Mouse (Mus musculus) forebrain, embryonic 14.5 days (tissue): Measurements from ENCODE around the gene Nfatc3. TPM values are rescaled to one million over a fixed set of nuclear protein-coding genes. Genes with fewer than 3 reads are reported as not detected.

ENCODE experiments used
- ATAC-seq: fragments of 200-750 bp; cut with Nextera tagmentation; 2 replicates; pipeline ENCODE4 v1.8.0; 2017; ENCODE audit warnings: mild to moderate bottlenecking, moderate library complexity
- DNase-seq: peaks from one replicate; pipeline ENCODE4 v3.0.0-alpha.2; 2015; ENCODE audit warnings: low spot score
- H3K27ac ChIP-seq: fragments of 300-500 bp; sonication (generic); 2 replicates; pipeline ENCODE4 v1.5.1; 2014; ENCODE audit warnings: low read depth, mild to moderate bottlenecking, control low read depth, low read length, moderate library complexity
- H3K27me3 ChIP-seq: fragments of 300-500 bp; sonication (generic); replicated peaks from 2 replicates; pipeline ENCODE4 v1.6.1; 2014; ENCODE audit warnings: low read length, control low read depth, mixed read lengths; ENCODE audit not compliant: control insufficient read depth, insufficient read depth
- H3K36me3 ChIP-seq: fragments of 300-500 bp; sonication (generic); 2 replicates; pipeline ENCODE4 v1.6.1; 2014; ENCODE audit warnings: low read length, control low read depth; ENCODE audit not compliant: control insufficient read depth, insufficient read depth
- H3K4me1 ChIP-seq: fragments of 300-500 bp; sonication (generic); 2 replicates; pipeline ENCODE4 v1.6.1; 2014; ENCODE audit warnings: antibody characterized with exemption, low read length, control low read depth; ENCODE audit not compliant: control insufficient read depth, insufficient read depth
- H3K4me2 ChIP-seq: fragments of 300-500 bp; sonication (generic); 2 replicates; pipeline ENCODE4 v1.6.1; 2014; ENCODE audit warnings: mild to moderate bottlenecking, control low read depth, low read length
- H3K4me3 ChIP-seq: fragments of 300-500 bp; sonication (generic); 2 replicates; pipeline ENCODE4 v1.5.1; 2014; ENCODE audit warnings: low read depth, low read length, control low read depth
- H3K9ac ChIP-seq: fragments of 300-500 bp; sonication (generic); 2 replicates; pipeline ENCODE4 v1.6.1; 2014; ENCODE audit warnings: mild to moderate bottlenecking, low read length, control low read depth, moderate library complexity
- H3K9me3 ChIP-seq: fragments of 300-500 bp; sonication (generic); replicated peaks from 2 replicates; pipeline ENCODE4 v1.6.1; 2016; ENCODE audit warnings: low read length, control low read depth, mixed read lengths; ENCODE audit not compliant: control insufficient read depth
- WGBS: fragments of 180-500 bp; shearing (Covaris S2); extraction: QIAGEN DNeasy Blood & Tissue Kit; methylation state at CpG from one replicate; pipeline ENCODE4 v1.1.7; 2014; 5-methylcytosine and 5-hydroxymethylcytosine counted together
- polyA plus RNA-seq: library from polyadenylated mRNA; unstranded; fragments of >200 nt; fragmentation: Nextera tagmentation; extraction: Ambion mirVana; gene quantifications from 2 replicates; pipeline ENCODE4 v1.2.1, GENCODE M21; 2014

The Nfatc3 gene
- polyA plus RNA-seq, 1 experiment from 2014 or later, result 2.6 TPM

GRCm38 (mm10) chr8:106126055-106126454, 67.4 kb downstream of the Nfatc3 start:
- Histone ChIP-seq H3K9ac (no peak overlapping the region), H3K4me2 (no peak overlapping the region)
- WGBS, result 100% methylated on average over 1 of the region's 1 CpGs

GRCm38 (mm10) chr8:106127054-106127453, 68.4 kb downstream of the Nfatc3 start:
- H3K4me2 ChIP-seq, result no peak overlapping the region
- no peaks in the 10 kb centered on the region for H3K27me3 ChIP-seq
- H3K27ac ChIP-seq, result no peak overlapping the region
- H3K4me3 ChIP-seq, result no peak overlapping the region
- H3K9me3 ChIP-seq, result no peaks in the 10 kb centered on the region
- H3K36me3 ChIP-seq, result peaks cover 51% of the 10 kb centered on the region
- DNase-seq (no peak), ATAC-seq (no peak)
- H3K4me1 ChIP-seq, result no peaks in the 10 kb centered on the region
- H3K9ac ChIP-seq, result no peak overlapping the region
- 73% methylated on average over 3 of the region's 3 CpGs for WGBS

More at GRCm38 (mm10) chr8:106126055-106126454, 67.4 kb downstream of the Nfatc3 start:
- H3K27me3 ChIP-seq, result no peaks in the 10 kb centered on the region
- peaks cover 41% of the 10 kb centered on the region for H3K36me3 ChIP-seq
- ATAC-seq, result no peak
- H3K4me3 ChIP-seq, result no peak overlapping the region
- no peaks in the 10 kb centered on the region for H3K9me3 ChIP-seq
- no peaks in the 10 kb centered on the region for H3K4me1 ChIP-seq
- no peak overlapping the region for H3K27ac ChIP-seq
- no peak for DNase-seq

GRCm38 (mm10) chr8:106127882-106128410, 69.3 kb downstream of the Nfatc3 start:
- Histone ChIP-seq H3K27me3 (no peaks in the 10 kb centered on the region), H3K4me2 (no peak overlapping the region), H3K9ac (no peak overlapping the region), H3K9me3 (no peaks in the 10 kb centered on the region), H3K4me3 (no peak overlapping the region), H3K4me1 (no peaks in the 10 kb centered on the region), H3K36me3 (peaks cover 58% of the 10 kb centered on the region), H3K27ac (no peak overlapping the region)
- 93% methylated on average over 10 of the region's 10 CpGs for WGBS
- ATAC-seq (no peak), DNase-seq (no peak)

- H3K36me3 ChIP-seq, result peaks cover 55% of the 10 kb centered on the region
Measured at GRCm38 (mm10) chr8:106129232-106129930, 70.7 kb downstream of the Nfatc3 start.

GRCm38 (mm10) chr8:106129997-106130396, 71.4 kb downstream of the Nfatc3 start:
- Histone ChIP-seq H3K27me3 (peaks cover 9% of the 10 kb centered on the region), H3K4me1 (no peaks in the 10 kb centered on the region), H3K27ac (no peak overlapping the region), H3K4me3 (no peak overlapping the region), H3K4me2 (no peak overlapping the region), H3K36me3 (peaks cover 55% of the 10 kb centered on the region), H3K9me3 (no peaks in the 10 kb centered on the region), H3K9ac (no peak overlapping the region)
- WGBS, result 83% methylated on average over 2 of the region's 2 CpGs
- no peak for DNase-seq
- no peak for ATAC-seq

More at GRCm38 (mm10) chr8:106129232-106129930, 70.7 kb downstream of the Nfatc3 start:
- Histone ChIP-seq H3K27me3 (peaks cover 3% of the 10 kb centered on the region), H3K27ac (no peak overlapping the region), H3K9ac (no peak overlapping the region), H3K9me3 (no peaks in the 10 kb centered on the region), H3K4me1 (no peaks in the 10 kb centered on the region), H3K4me2 (no peak overlapping the region), H3K4me3 (no peak overlapping the region)
- DNase-seq (no peak), ATAC-seq (no peak)

- Histone ChIP-seq H3K27me3 (peaks cover 15% of the 10 kb centered on the region), H3K4me2 (no peak overlapping the region), H3K9me3 (no peaks in the 10 kb centered on the region), H3K27ac (no peak overlapping the region), H3K4me3 (no peak overlapping the region), H3K4me1 (no peaks in the 10 kb centered on the region), H3K9ac (no peak overlapping the region), H3K36me3 (peaks cover 55% of the 10 kb centered on the region)
- ATAC-seq (no peak), DNase-seq (no peak)
- WGBS, result 82% methylated on average over 2 of the region's 2 CpGs
Measured at GRCm38 (mm10) chr8:106130505-106130904, 71.9 kb downstream of the Nfatc3 start.

- Histone ChIP-seq H3K27me3 (peaks cover 20% of the 10 kb centered on the region), H3K36me3 (peaks cover 55% of the 10 kb centered on the region), H3K27ac (no peak overlapping the region), H3K4me2 (no peak overlapping the region), H3K9ac (no peak overlapping the region), H3K4me1 (no peaks in the 10 kb centered on the region; the same call in 1 of the 2 replicates), H3K9me3 (no peaks in the 10 kb centered on the region), H3K4me3 (no peak overlapping the region)
- DNase-seq (no peak), ATAC-seq (no peak)
- 95% methylated on average over 4 of the region's 4 CpGs for WGBS
Measured at GRCm38 (mm10) chr8:106131021-106131420, 72.4 kb downstream of the Nfatc3 start.

GRCm38 (mm10) chr8:106131488-106132222, 73.0 kb downstream of the Nfatc3 start:
- Histone ChIP-seq H3K27me3 (peaks cover 26% of the 10 kb centered on the region), H3K4me2 (no peak overlapping the region), H3K36me3 (peaks cover 55% of the 10 kb centered on the region), H3K27ac (no peak overlapping the region), H3K4me1 (peaks cover 6% of the 10 kb centered on the region), H3K9me3 (no peaks in the 10 kb centered on the region), H3K9ac (no peak overlapping the region), H3K4me3 (no peak overlapping the region)
- DNase-seq (no peak), ATAC-seq (no peak)
- WGBS, result 92% methylated on average over 7 of the region's 7 CpGs

- no peak overlapping the region for H3K27ac ChIP-seq
- H3K9ac ChIP-seq, result no peak overlapping the region
- H3K4me1 ChIP-seq, result peaks cover 8% of the 10 kb centered on the region
- H3K9me3 ChIP-seq, result no peaks in the 10 kb centered on the region
- H3K4me3 ChIP-seq, result no peak overlapping the region
- H3K4me2 ChIP-seq, result no peak overlapping the region
- ATAC-seq (no peak), DNase-seq (no peak)
- peaks cover 31% of the 10 kb centered on the region for H3K27me3 ChIP-seq
- 89% methylated on average over 11 of the region's 11 CpGs for WGBS
- peaks cover 49% of the 10 kb centered on the region for H3K36me3 ChIP-seq
Measured at GRCm38 (mm10) chr8:106132356-106132755, 73.7 kb downstream of the Nfatc3 start.
